Mouse (Mus musculus) midbrain, postnatal 0 days (tissue): ENCODE results near the gene Shtn1. TPM values are rescaled to one million over a fixed set of nuclear protein-coding genes. Genes with fewer than 3 reads are reported as not detected.

Experiments used
- ATAC-seq: fragments of 200-750 bp; cut with Nextera tagmentation; 2 replicates; pipeline ENCODE4 v1.8.0; 2017; ENCODE audit warnings: moderate number of reproducible peaks, mild to moderate bottlenecking, moderate TSS enrichment, moderate library complexity; ENCODE audit not compliant: low FRiP score
- DNase-seq: peaks from one replicate; pipeline ENCODE4 v3.0.0-alpha.2; 2015; ENCODE audit warnings: low spot score
- H3K27ac ChIP-seq: fragments of 300-500 bp; sonication (generic); 2 replicates; pipeline ENCODE4 v1.5.1; 2014; ENCODE audit warnings: low read depth, mild to moderate bottlenecking, low read length, mixed read lengths
- H3K27me3 ChIP-seq: fragments of 300-500 bp; sonication (generic); 2 replicates; pipeline ENCODE4 v1.6.1; 2014; ENCODE audit warnings: low read length, control low read depth, mixed read lengths; ENCODE audit not compliant: insufficient read depth
- H3K36me3 ChIP-seq: fragments of 300-500 bp; sonication (generic); 2 replicates; pipeline ENCODE4 v1.6.1; 2014; ENCODE audit warnings: low read length, control low read depth, mixed read lengths; ENCODE audit not compliant: insufficient read depth
- H3K4me1 ChIP-seq: fragments of 300-500 bp; sonication (generic); 2 replicates; pipeline ENCODE4 v1.6.1; 2014; ENCODE audit warnings: mild to moderate bottlenecking, control low read depth, antibody characterized with exemption, low read length, mixed read lengths; ENCODE audit not compliant: insufficient read depth
- H3K4me2 ChIP-seq: fragments of 300-500 bp; sonication (generic); 2 replicates; pipeline ENCODE4 v1.6.1; 2014; ENCODE audit warnings: low read depth, mild to moderate bottlenecking, low read length, mixed read lengths; ENCODE audit not compliant: poor library complexity, severe bottlenecking
- H3K4me3 ChIP-seq: fragments of 300-500 bp; sonication (generic); 2 replicates; pipeline ENCODE4 v1.5.1; 2014; ENCODE audit warnings: low read depth, mild to moderate bottlenecking, low read length, moderate library complexity
- H3K9ac ChIP-seq: fragments of 300-500 bp; sonication (generic); replicated peaks from 2 replicates; pipeline ENCODE4 v1.6.1; 2014; ENCODE audit warnings: mild to moderate bottlenecking, low read length, moderate library complexity, mixed read lengths; ENCODE audit not compliant: poor library complexity, severe bottlenecking
- H3K9me3 ChIP-seq: fragments of 300-500 bp; sonication (generic); 2 replicates; pipeline ENCODE4 v1.6.1; 2016; ENCODE audit warnings: low read length, control low read depth
- CTCF ChIP-seq: IDR thresholded peaks from 2 replicates; pipeline ENCODE4 v1.5.1; 2016; ENCODE audit warnings: antibody characterized with exemption, mild to moderate bottlenecking
- WGBS: fragments of 180-500 bp; shearing (Covaris S2); extraction: QIAGEN DNeasy Blood & Tissue Kit; methylation state at CpG from one replicate; pipeline ENCODE4 v1.1.7; 2014; 5-methylcytosine and 5-hydroxymethylcytosine counted together
- polyA plus RNA-seq: library from polyadenylated mRNA; unstranded; fragments of >200 nt; fragmentation: Nextera tagmentation; extraction: Ambion mirVana; gene quantifications from 2 replicates; pipeline ENCODE4 v1.2.1, GENCODE M21; 2015
- total RNA-seq: library from RNA; depleted of rRNA; stranded (reverse); fragments of >200 nt; gene quantifications from 2 replicates; pipeline ENCODE4 v1.2.3, GENCODE M21; 2014; rRNA removed

Gene Shtn1
- total and polyA plus RNA-seq, 2 experiments from 2014 or later = 68.1 to 70.9 TPM

DNA sequence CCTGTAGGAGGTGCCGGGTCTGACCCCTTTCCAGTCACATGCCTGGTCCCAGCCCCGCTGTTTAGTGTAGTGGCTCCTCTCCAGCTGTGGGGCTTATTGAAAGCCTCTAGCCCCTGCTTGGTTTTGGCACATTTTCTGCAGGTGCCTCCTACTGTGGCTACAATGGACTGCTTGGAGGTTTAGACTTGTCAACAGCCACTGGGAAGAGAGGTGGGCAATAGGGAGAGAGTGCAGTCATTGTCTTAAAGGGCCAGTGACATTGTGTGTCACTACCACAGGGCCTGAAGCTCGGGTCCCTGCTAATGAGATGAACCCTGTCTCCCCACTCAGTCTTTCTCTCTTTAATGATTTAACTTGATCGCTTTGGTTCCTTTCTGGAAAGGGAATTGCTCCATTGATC, 142.8 kb downstream of the Shtn1 start:
- Histone ChIP-seq H3K9me3 (no peaks in the 10 kb centered on the region), H3K36me3 (no peaks in the 10 kb centered on the region), H3K27me3 (peaks cover 32% of the 10 kb centered on the region), H3K4me3 (no peak overlapping the region), H3K9ac (no peak overlapping the region), H3K27ac (no peak overlapping the region), H3K4me2 (no peak overlapping the region), H3K4me1 (no peaks in the 10 kb centered on the region)
- no peak for TF ChIP-seq CTCF
- ATAC-seq = no peak
- WGBS = 14% methylated on average over 4 of the region's 4 CpGs
- no peak for DNase-seq

DNA sequence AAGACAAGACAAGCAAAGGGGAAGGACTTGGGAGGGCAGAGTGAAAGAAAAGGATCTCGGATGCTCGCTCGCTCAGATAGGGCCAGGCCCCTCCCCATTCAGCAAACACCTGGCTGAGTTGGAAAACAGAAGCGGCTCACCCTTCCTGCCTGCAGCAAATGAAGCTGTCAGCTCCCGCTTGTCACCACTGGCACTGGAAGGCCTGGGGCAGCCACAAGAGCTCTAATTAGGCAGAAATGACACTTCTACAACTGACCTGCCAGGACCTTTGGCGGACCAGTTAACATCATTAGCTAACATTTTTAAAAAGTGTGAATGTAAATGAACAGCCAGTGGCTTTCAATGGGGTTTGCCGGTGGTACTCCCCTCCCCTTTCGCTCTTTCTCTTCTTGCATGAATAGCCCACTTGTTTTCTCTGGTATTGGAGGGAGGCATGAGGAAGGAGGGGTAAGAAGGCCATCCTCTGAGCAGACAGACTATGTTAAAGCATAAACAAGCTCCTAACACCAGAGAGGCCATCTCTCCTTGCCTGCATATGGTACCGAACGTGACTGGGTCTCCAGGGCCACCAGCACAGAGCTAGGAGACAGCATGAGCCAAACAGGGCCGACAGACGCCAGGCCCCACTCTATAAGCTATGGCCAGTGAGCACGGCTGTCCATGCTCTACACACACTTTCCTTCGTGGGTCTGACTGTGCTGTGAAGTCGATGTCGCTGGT, 144.7 kb downstream of the Shtn1 start:
- WGBS = 17% methylated on average over 16 of the region's 16 CpGs
- no peaks in the 10 kb centered on the region for H3K4me1 ChIP-seq
- H3K27me3 ChIP-seq = peaks cover 32% of the 10 kb centered on the region
- H3K27ac ChIP-seq = no peak overlapping the region
- DNase-seq (peak; percentile 30), ATAC-seq (no peak)
- H3K4me2 ChIP-seq = 0 out of 2 replicates have a peak overlapping the region, but pooled peaks have one; percentile 2
- no peak overlapping the region for H3K9ac ChIP-seq
- no peaks in the 10 kb centered on the region for H3K36me3 ChIP-seq
- TF ChIP-seq CTCF = no peak
- H3K4me3 ChIP-seq = no peak overlapping the region
- no peaks in the 10 kb centered on the region for H3K9me3 ChIP-seq

Other genes starting within 250 kb of the Shtn1 start
- gene Eno4, start 132.7 kb downstream of the Shtn1 start, total RNA-seq = 0.42 and 0.71 TPM in 2 replicates
- gene Eno4, start 132.7 kb downstream of the Shtn1 start, polyA plus RNA-seq = 1.3 and 1.5 TPM in 2 replicates
- gene Hspa12a, start 132.4 kb downstream of the Shtn1 start, total RNA-seq = 73.7 and 80.0 TPM in 2 replicates
- 53.8 and 54.0 TPM in 2 replicates for gene Hspa12a, start 132.4 kb downstream of the Shtn1 start, polyA plus RNA-seq
- not detected in 2 replicates for gene Vax1, start 94.0 kb upstream of the Shtn1 start, total RNA-seq
- gene Vax1, start 94.0 kb upstream of the Shtn1 start, polyA plus RNA-seq = 0.91 and 2.2 TPM in 2 replicates
- not detected in 2 replicates for gene Kcnk18, start 143.1 kb upstream of the Shtn1 start, total RNA-seq
- gene Kcnk18, start 143.1 kb upstream of the Shtn1 start, polyA plus RNA-seq = not detected in 2 replicates
- gene Slc18a2, start 184.8 kb upstream of the Shtn1 start, total RNA-seq = 21.4 and 21.7 TPM in 2 replicates
- gene Slc18a2, start 184.8 kb upstream of the Shtn1 start, polyA plus RNA-seq = 19.5 TPM in 2 replicates
- 77.4 and 105 TPM in 2 replicates for gene Rps12-ps3, start 246.2 kb upstream of the Shtn1 start, total RNA-seq
- gene Rps12-ps3, start 246.2 kb upstream of the Shtn1 start, polyA plus RNA-seq = 9.1 and 9.7 TPM in 2 replicates